Mouse (Mus musculus) heart, adult 2 months (tissue): ENCODE measurements around the gene Nus1.

Experiments used
- CTCF ChIP-seq: fragments of 200-600 bp; IDR thresholded peaks from 2 replicates; pipeline ENCODE4 v1.8.1; 2022; ENCODE audit warnings: antibody characterized with exemption, mild to moderate bottlenecking, moderate library complexity
- POLR2A ChIP-seq: fragments of 200-500 bp; IDR thresholded peaks from 2 replicates; pipeline ENCODE4 v1.6.1; 2011; ENCODE audit warnings: mild to moderate bottlenecking, low read depth, low read length, control low read depth; ENCODE audit not compliant: insufficient read depth

DNA sequence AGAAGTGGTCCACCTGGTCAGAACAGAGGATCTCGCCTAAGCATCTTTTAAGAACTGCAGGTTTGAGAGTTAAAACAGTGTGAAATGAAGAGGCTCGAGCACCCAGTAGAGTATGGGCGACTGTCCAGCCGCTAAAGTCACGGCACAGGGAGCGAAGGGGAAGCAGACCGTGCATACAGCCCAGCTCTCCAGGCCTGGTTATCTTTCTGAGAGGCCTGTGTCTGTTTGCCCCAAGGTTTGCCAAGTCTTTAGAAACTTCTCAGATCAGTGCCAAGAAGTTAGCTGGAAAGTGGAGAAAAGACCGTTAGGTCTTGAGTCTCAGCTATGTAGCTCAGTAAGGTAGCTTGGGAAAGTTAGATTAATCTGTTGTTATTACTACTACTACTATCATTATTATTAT is 17.5 kb downstream of the Nus1 start:
- TF ChIP-seq CTCF (no peak), POLR2A (no peak)
